Mouse (Mus musculus): ENCODE measurements around the gene Lrrc18. TPM values are rescaled to one million over a fixed set of nuclear protein-coding genes. Genes with fewer than 3 reads are reported as not detected.
A peak's percentile ranks its signal among the peaks of the same experiment; 100 is the strongest.

The Lrrc18 gene
- polyA plus RNA-seq, 1 experiment: 0.67 TPM

GRCm38 (mm10) chr14:33033424-33033823, 42.2 kb downstream of the Lrrc18 start:
- no peak overlapping the region for H3K27ac ChIP-seq (ENCODE audit: insufficient read depth, low read length)
- H3K4me1 ChIP-seq (ENCODE audit: control insufficient read depth, insufficient read depth, low read length): no peaks in the 10 kb centered on the region
- H3K4me3 ChIP-seq (ENCODE audit: low read depth, low read length): no peak overlapping the region
- no peaks in the 10 kb centered on the region for H3K36me3 ChIP-seq (ENCODE audit: control insufficient read depth, insufficient read depth, low read length, poor library complexity, severe bottlenecking)
- no peak for TF ChIP-seq EP300 (IDR thresholded peaks at IDR 0.05; ENCODE audit: insufficient read depth, low read depth, low read length)
- TF ChIP-seq CTCF (IDR thresholded peaks at IDR 0.05; ENCODE audit: low read depth, low read length): peak; percentile 60
- H3K9ac ChIP-seq (ENCODE audit: low read depth, poor library complexity, severe bottlenecking): no peak overlapping the region
- no peaks in the 10 kb centered on the region for H3K27me3 ChIP-seq (ENCODE audit: control insufficient read depth, insufficient read depth, low read length, poor library complexity, severe bottlenecking)
- no peaks in the 10 kb centered on the region for H3K9me3 ChIP-seq (replicated peaks; ENCODE audit: control insufficient read depth, insufficient read depth, low read length, poor library complexity, severe bottlenecking)

- Histone ChIP-seq H3K4me1 (ENCODE audit: control insufficient read depth, insufficient read depth, low read length) (no peaks in the 10 kb centered on the region), H3K4me3 (ENCODE audit: low read depth, low read length) (no peak overlapping the region)
Observed at GRCm38 (mm10) chr14:33035386-33035785, 44.2 kb downstream of the Lrrc18 start.

GRCm38 (mm10) chr14:33036811-33037210, 45.6 kb downstream of the Lrrc18 start:
- no peak overlapping the region for H3K27ac ChIP-seq (ENCODE audit: insufficient read depth, low read length)
- no peaks in the 10 kb centered on the region for H3K27me3 ChIP-seq (ENCODE audit: control insufficient read depth, insufficient read depth, low read length, poor library complexity, severe bottlenecking)
- no peak for TF ChIP-seq POLR2A (IDR thresholded peaks at IDR 0.05; ENCODE audit: insufficient read depth, low read length)
- no peak for TF ChIP-seq EP300 (IDR thresholded peaks at IDR 0.05; ENCODE audit: insufficient read depth, low read depth, low read length)
- no peak for TF ChIP-seq CTCF (IDR thresholded peaks at IDR 0.05; ENCODE audit: low read depth, low read length)
- H3K4me3 ChIP-seq (ENCODE audit: low read depth, low read length): no peak overlapping the region
- H3K4me1 ChIP-seq (ENCODE audit: control insufficient read depth, insufficient read depth, low read length): no peaks in the 10 kb centered on the region
- H3K9me3 ChIP-seq (replicated peaks; ENCODE audit: control insufficient read depth, insufficient read depth, low read length, poor library complexity, severe bottlenecking): no peaks in the 10 kb centered on the region
- no peaks in the 10 kb centered on the region for H3K36me3 ChIP-seq (ENCODE audit: control insufficient read depth, insufficient read depth, low read length, poor library complexity, severe bottlenecking)
- H3K9ac ChIP-seq (ENCODE audit: low read depth, poor library complexity, severe bottlenecking): no peak overlapping the region

More at GRCm38 (mm10) chr14:33035386-33035785, 44.2 kb downstream of the Lrrc18 start:
- Histone ChIP-seq H3K27ac (ENCODE audit: insufficient read depth, low read length) (no peak overlapping the region), H3K36me3 (ENCODE audit: control insufficient read depth, insufficient read depth, low read length, poor library complexity, severe bottlenecking) (no peaks in the 10 kb centered on the region), H3K9me3 (replicated peaks; ENCODE audit: control insufficient read depth, insufficient read depth, low read length, poor library complexity, severe bottlenecking) (no peaks in the 10 kb centered on the region), H3K27me3 (ENCODE audit: control insufficient read depth, insufficient read depth, low read length, poor library complexity, severe bottlenecking) (no peaks in the 10 kb centered on the region), H3K9ac (ENCODE audit: low read depth, poor library complexity, severe bottlenecking) (no peak overlapping the region)
- no peak for TF ChIP-seq EP300 (IDR thresholded peaks at IDR 0.05; ENCODE audit: insufficient read depth, low read depth, low read length)
- no peak for TF ChIP-seq POLR2A (IDR thresholded peaks at IDR 0.05; ENCODE audit: insufficient read depth, low read length)
- no peak for TF ChIP-seq CTCF (IDR thresholded peaks at IDR 0.05; ENCODE audit: low read depth, low read length)

- Histone ChIP-seq H3K9ac (ENCODE audit: low read depth, poor library complexity, severe bottlenecking) (no peak overlapping the region), H3K4me1 (ENCODE audit: control insufficient read depth, insufficient read depth, low read length) (no peaks in the 10 kb centered on the region), H3K27me3 (ENCODE audit: control insufficient read depth, insufficient read depth, low read length, poor library complexity, severe bottlenecking) (no peaks in the 10 kb centered on the region), H3K27ac (ENCODE audit: insufficient read depth, low read length) (no peak overlapping the region), H3K4me3 (ENCODE audit: low read depth, low read length) (no peak overlapping the region), H3K9me3 (replicated peaks; ENCODE audit: control insufficient read depth, insufficient read depth, low read length, poor library complexity, severe bottlenecking) (no peaks in the 10 kb centered on the region), H3K36me3 (ENCODE audit: control insufficient read depth, insufficient read depth, low read length, poor library complexity, severe bottlenecking) (no peaks in the 10 kb centered on the region)
- TF ChIP-seq POLR2A (IDR thresholded peaks at IDR 0.05; ENCODE audit: insufficient read depth, low read length) (no peak), CTCF (IDR thresholded peaks at IDR 0.05; ENCODE audit: low read depth, low read length) (no peak), EP300 (IDR thresholded peaks at IDR 0.05; ENCODE audit: insufficient read depth, low read depth, low read length) (no peak)
Observed at GRCm38 (mm10) chr14:33045217-33045616, 54.0 kb downstream of the Lrrc18 start.

GRCm38 (mm10) chr14:33053441-33053840, 62.3 kb downstream of the Lrrc18 start:
- Histone ChIP-seq H3K9ac (ENCODE audit: low read depth, poor library complexity, severe bottlenecking) (no peak overlapping the region), H3K4me3 (ENCODE audit: low read depth, low read length) (no peak overlapping the region), H3K36me3 (ENCODE audit: control insufficient read depth, insufficient read depth, low read length, poor library complexity, severe bottlenecking) (no peaks in the 10 kb centered on the region), H3K27me3 (ENCODE audit: control insufficient read depth, insufficient read depth, low read length, poor library complexity, severe bottlenecking) (no peaks in the 10 kb centered on the region), H3K4me1 (ENCODE audit: control insufficient read depth, insufficient read depth, low read length) (no peaks in the 10 kb centered on the region), H3K9me3 (replicated peaks; ENCODE audit: control insufficient read depth, insufficient read depth, low read length, poor library complexity, severe bottlenecking) (no peaks in the 10 kb centered on the region), H3K27ac (ENCODE audit: insufficient read depth, low read length) (no peak overlapping the region)
- TF ChIP-seq CTCF (IDR thresholded peaks at IDR 0.05; ENCODE audit: low read depth, low read length) (no peak), POLR2A (IDR thresholded peaks at IDR 0.05; ENCODE audit: insufficient read depth, low read length) (no peak), EP300 (IDR thresholded peaks at IDR 0.05; ENCODE audit: insufficient read depth, low read depth, low read length) (no peak)

- Histone ChIP-seq H3K9me3 (replicated peaks; ENCODE audit: control insufficient read depth, insufficient read depth, low read length, poor library complexity, severe bottlenecking) (no peaks in the 10 kb centered on the region), H3K4me1 (ENCODE audit: control insufficient read depth, insufficient read depth, low read length) (no peaks in the 10 kb centered on the region), H3K9ac (ENCODE audit: low read depth, poor library complexity, severe bottlenecking) (no peak overlapping the region), H3K36me3 (ENCODE audit: control insufficient read depth, insufficient read depth, low read length, poor library complexity, severe bottlenecking) (no peaks in the 10 kb centered on the region), H3K27ac (ENCODE audit: insufficient read depth, low read length) (no peak overlapping the region), H3K4me3 (ENCODE audit: low read depth, low read length) (no peak overlapping the region), H3K27me3 (ENCODE audit: control insufficient read depth, insufficient read depth, low read length, poor library complexity, severe bottlenecking) (no peaks in the 10 kb centered on the region)
- no peak for TF ChIP-seq POLR2A (IDR thresholded peaks at IDR 0.05; ENCODE audit: insufficient read depth, low read length)
- TF ChIP-seq CTCF (IDR thresholded peaks at IDR 0.05; ENCODE audit: low read depth, low read length): no peak
- TF ChIP-seq EP300 (IDR thresholded peaks at IDR 0.05; ENCODE audit: insufficient read depth, low read depth, low read length): no peak
Observed at GRCm38 (mm10) chr14:33058881-33059660, 67.9 kb downstream of the Lrrc18 start.

Data from ES-Bruce4 (cell line).